Mouse (Mus musculus) forebrain, embryonic 16.5 days (tissue): ENCODE measurements at regions not wholly inside any gene's neighbourhood (a gene's known extent, or its start where the extent isn't known, plus 50 kb on each side); places are given as distances from the start of the nearest gene placed in this dataset.

ENCODE experiments used
- ATAC-seq: fragments of 200-750 bp; cut with Nextera tagmentation; 2 replicates; pipeline ENCODE4 v1.8.0; 2017; ENCODE audit warnings: mild to moderate bottlenecking, moderate library complexity
- H3K27ac ChIP-seq: fragments of 300-500 bp; sonication (generic); 2 replicates; pipeline ENCODE4 v1.5.1; 2014; ENCODE audit warnings: low read length, control low read depth
- H3K27me3 ChIP-seq: fragments of 300-500 bp; sonication (generic); replicated peaks from 2 replicates; pipeline ENCODE4 v1.6.1; 2014; ENCODE audit warnings: low read length; ENCODE audit not compliant: control insufficient read depth, insufficient read depth
- H3K36me3 ChIP-seq: fragments of 300-500 bp; sonication (generic); 2 replicates; pipeline ENCODE4 v1.6.1; 2014; ENCODE audit not compliant: control insufficient read depth, insufficient read depth
- H3K4me1 ChIP-seq: fragments of 300-500 bp; sonication (generic); replicated peaks from 2 replicates; pipeline ENCODE4 v1.6.1; 2014; ENCODE audit warnings: low read length; ENCODE audit not compliant: control insufficient read depth, insufficient read depth
- H3K4me2 ChIP-seq: fragments of 300-500 bp; sonication (generic); 2 replicates; pipeline ENCODE4 v1.6.1; 2014; ENCODE audit warnings: mild to moderate bottlenecking, low read length, control low read depth
- H3K4me3 ChIP-seq: fragments of 300-500 bp; sonication (generic); replicated peaks from 2 replicates; pipeline ENCODE4 v1.5.1; 2014; ENCODE audit warnings: mild to moderate bottlenecking, low read length, control low read depth
- H3K9ac ChIP-seq: fragments of 300-500 bp; sonication (generic); replicated peaks from 2 replicates; pipeline ENCODE4 v1.6.1; 2014; ENCODE audit warnings: low read depth, low read length, control low read depth
- H3K9me3 ChIP-seq: fragments of 300-500 bp; sonication (generic); 2 replicates; pipeline ENCODE4 v1.6.1; 2016; ENCODE audit warnings: low read length; ENCODE audit not compliant: control insufficient read depth
- WGBS: fragments of 180-500 bp; shearing (Covaris S2); extraction: QIAGEN DNeasy Blood & Tissue Kit; methylation state at CpG from one replicate; pipeline ENCODE4 v1.1.7; 2014; 5-methylcytosine and 5-hydroxymethylcytosine counted together

- H3K9ac ChIP-seq: no peak overlapping the region
- no peak for ATAC-seq
- H3K27me3 ChIP-seq: no peaks in the 10 kb centered on the region
- H3K27ac ChIP-seq: no peak overlapping the region
- 38% methylated on average over 19 of the region's 19 CpGs for WGBS
- H3K4me3 ChIP-seq: no peak overlapping the region
- H3K4me2 ChIP-seq: no peak overlapping the region
- peaks cover 5% of the 10 kb centered on the region for H3K9me3 ChIP-seq
- H3K4me1 ChIP-seq: no peaks in the 10 kb centered on the region; the same call in 1 of the 2 replicates
- no peaks in the 10 kb centered on the region for H3K36me3 ChIP-seq
These were observed 58.7 kb upstream of the Cops8 start for GRCm38 (mm10) chr1:90543801-90544795.

DNA sequence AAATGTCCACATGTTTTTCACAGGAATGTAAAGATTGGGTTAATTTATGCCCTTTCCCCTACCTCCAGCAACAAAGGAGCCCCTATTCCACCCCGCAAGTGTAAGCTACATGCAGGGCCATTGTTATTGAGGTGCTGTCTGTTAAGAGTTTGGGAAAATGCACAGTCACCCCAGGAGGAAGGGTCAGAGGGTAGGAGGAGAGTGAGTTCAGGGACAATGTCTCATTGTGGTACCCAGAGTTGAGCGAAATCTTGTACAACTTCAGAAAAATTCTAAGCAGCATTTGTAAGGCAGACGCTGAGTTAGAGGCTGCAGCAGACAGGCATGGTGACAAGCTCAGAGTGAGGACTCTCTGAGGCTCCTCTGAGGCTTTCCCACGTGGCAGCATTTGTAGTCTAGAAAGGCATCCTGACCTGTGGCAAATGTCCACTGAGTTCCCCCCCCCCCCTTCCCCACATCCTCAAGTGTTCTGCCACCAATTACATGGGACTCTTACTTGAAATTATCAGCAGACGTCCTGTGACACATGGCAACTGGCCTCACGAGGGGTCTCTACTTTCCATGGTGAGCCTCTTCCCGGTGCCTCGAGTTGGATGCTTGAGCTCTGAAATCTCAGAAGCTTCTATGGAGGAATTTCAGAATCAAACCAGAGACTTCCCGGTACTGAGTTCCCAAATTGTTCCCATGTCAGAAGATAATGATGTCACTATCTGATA is 57.8 kb upstream of the Cops8 start:
- Histone ChIP-seq H3K36me3 (no peaks in the 10 kb centered on the region), H3K9ac (no peak overlapping the region), H3K27ac (no peak overlapping the region), H3K4me2 (no peak overlapping the region), H3K9me3 (peaks cover 5% of the 10 kb centered on the region), H3K4me3 (no peak overlapping the region), H3K27me3 (no peaks in the 10 kb centered on the region), H3K4me1 (no peaks in the 10 kb centered on the region; the same call in 1 of the 2 replicates)
- no peak for ATAC-seq
- WGBS: 35% methylated on average over 9 of the region's 9 CpGs

DNA sequence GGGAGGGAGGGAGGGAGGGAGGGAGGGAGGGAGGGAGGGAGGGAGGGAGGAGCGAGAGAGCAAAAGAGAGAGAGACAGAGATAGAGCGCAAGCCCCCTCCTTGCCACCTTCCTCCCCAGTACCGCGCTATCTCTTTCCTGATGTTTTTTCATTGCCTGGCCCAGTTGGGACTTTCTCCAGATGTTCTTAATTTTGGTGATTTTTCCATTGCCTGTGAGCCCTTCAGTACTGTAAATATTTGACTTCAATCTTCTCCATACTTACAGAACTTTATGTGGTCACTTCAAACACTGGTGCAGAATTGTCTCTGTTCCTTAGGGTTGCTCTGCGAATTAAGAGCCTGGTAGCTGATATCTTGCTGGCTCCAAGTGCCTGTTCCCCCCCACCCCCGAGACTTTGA is 50.1 kb upstream of the Cops8 start:
- no peak for ATAC-seq
- no peak overlapping the region for H3K4me3 ChIP-seq
- no peaks in the 10 kb centered on the region for H3K36me3 ChIP-seq
- 95% methylated on average over 4 of the region's 6 CpGs for WGBS
- no peak overlapping the region for H3K27ac ChIP-seq
- H3K9ac ChIP-seq: no peak overlapping the region
- H3K9me3 ChIP-seq: no peaks in the 10 kb centered on the region
- H3K27me3 ChIP-seq: no peaks in the 10 kb centered on the region
- H3K4me2 ChIP-seq: no peak overlapping the region
- no peaks in the 10 kb centered on the region for H3K4me1 ChIP-seq
